Mouse (Mus musculus) bone marrow macrophage, adult 2 months (primary cell): ENCODE results near the gene Pfdn2. TPM values are rescaled to one million over a fixed set of nuclear protein-coding genes. Genes with fewer than 3 reads are reported as not detected.

Source experiments
- H3K27ac ChIP-seq: 2 replicates; pipeline ENCODE4 v1.5.1; 2012; ENCODE audit warnings: low read depth, low read length; ENCODE audit not compliant: insufficient read depth
- H3K4me1 ChIP-seq: 2 replicates; pipeline ENCODE4 v1.6.1; 2012; ENCODE audit warnings: low read length; ENCODE audit not compliant: control insufficient read depth, insufficient read depth
- H3K4me3 ChIP-seq: 2 replicates; pipeline ENCODE4 v1.5.1; 2012; ENCODE audit warnings: mild to moderate bottlenecking, low read length, moderate library complexity; ENCODE audit not compliant: insufficient read depth
- CTCF ChIP-seq: IDR thresholded peaks from 2 replicates; pipeline ENCODE4 v1.5.1; 2012; ENCODE audit warnings: low read depth, mild to moderate bottlenecking, low read length, moderate library complexity
- POLR2A ChIP-seq: IDR thresholded peaks from 2 replicates; pipeline ENCODE4 v1.6.1; 2012; ENCODE audit warnings: mild to moderate bottlenecking, low read depth, low read length, borderline replicate concordance
- polyA plus RNA-seq: library from polyadenylated mRNA; stranded (reverse); fragments of >200 nt; gene quantifications from 2 replicates; pipeline ENCODE4 v1.2.4, GENCODE M21; 2012; ENCODE audit not compliant: missing spikeins, insufficient read depth, insufficient read length

The Pfdn2 gene
- polyA plus RNA-seq, 1 experiment: 64.4 TPM

GRCm38 (mm10) chr1:171401821-171402220 is 56.4 kb downstream of the Pfdn2 start:
- Histone ChIP-seq H3K4me1 (peaks cover 10% of the 10 kb centered on the region), H3K27ac (no peak overlapping the region), H3K4me3 (no peak overlapping the region)
- TF ChIP-seq POLR2A (no peak), CTCF (no peak)

GRCm38 (mm10) chr1:171402991-171403390 is 57.5 kb downstream of the Pfdn2 start:
- TF ChIP-seq CTCF (no peak), POLR2A (no peak)
- Histone ChIP-seq H3K4me3 (no peak overlapping the region), H3K27ac (no peak overlapping the region), H3K4me1 (peaks cover 5% of the 10 kb centered on the region)

GRCm38 (mm10) chr1:171407263-171407662 is 61.8 kb downstream of the Pfdn2 start:
- no peak for TF ChIP-seq CTCF
- TF ChIP-seq POLR2A: no peak
- H3K4me1 ChIP-seq: peaks cover 17% of the 10 kb centered on the region
- no peak overlapping the region for H3K4me3 ChIP-seq
- H3K27ac ChIP-seq: no peak overlapping the region

Other genes starting within 250 kb of the Pfdn2 start
- 4.5 and 5.7 TPM in 2 replicates for gene Cfap126, start 231.8 kb upstream of the Pfdn2 start, polyA plus RNA-seq
- gene Sdhc, start 195.1 kb upstream of the Pfdn2 start, polyA plus RNA-seq: 205 and 226 TPM in 2 replicates
- 2.0 TPM in 1 of 2 replicates, not detected in the other for gene Mpz, start 195.0 kb upstream of the Pfdn2 start, polyA plus RNA-seq
- gene Pcp4l1, start 149.4 kb upstream of the Pfdn2 start, polyA plus RNA-seq: 120 and 145 TPM in 2 replicates
- gene Nr1i3, start 131.7 kb upstream of the Pfdn2 start, polyA plus RNA-seq: not detected in 2 replicates
- gene Tomm40l, start 123.2 kb upstream of the Pfdn2 start, polyA plus RNA-seq: 25.8 and 27.3 TPM in 2 replicates
- not detected in 2 replicates for gene Apoa2, start 120.6 kb upstream of the Pfdn2 start, polyA plus RNA-seq
- gene Fcer1g, start 111.3 kb upstream of the Pfdn2 start, polyA plus RNA-seq: 3,398 and 3,733 TPM in 2 replicates
- gene Adamts4, start 95.2 kb upstream of the Pfdn2 start, polyA plus RNA-seq: 0.21 TPM in 1 of 2 replicates, not detected in the other
- gene Ndufs2, start 94.3 kb upstream of the Pfdn2 start, polyA plus RNA-seq: 122 and 131 TPM in 2 replicates
- gene B4galt3, start 75.3 kb upstream of the Pfdn2 start, polyA plus RNA-seq: 40.4 and 46.1 TPM in 2 replicates
- gene Ppox, start 64.5 kb upstream of the Pfdn2 start, polyA plus RNA-seq: 28.1 and 38.1 TPM in 2 replicates
- gene Usp21, start 57.7 kb upstream of the Pfdn2 start, polyA plus RNA-seq: 45.1 and 53.8 TPM in 2 replicates
- 97.2 and 100 TPM in 2 replicates for gene Ufc1, start 50.6 kb upstream of the Pfdn2 start, polyA plus RNA-seq
- 34.3 and 43.5 TPM in 2 replicates for gene Dedd, start 16.5 kb upstream of the Pfdn2 start, polyA plus RNA-seq
- 31.9 and 34.7 TPM in 2 replicates for gene Nit1, start within 50 bp of the Pfdn2 start, polyA plus RNA-seq
- not detected in 2 replicates for gene Klhdc9, start 15.1 kb downstream of the Pfdn2 start, polyA plus RNA-seq
- 9.7 and 11.5 TPM in 2 replicates for gene Nectin4, start 24.4 kb downstream of the Pfdn2 start, polyA plus RNA-seq
- 178 and 182 TPM in 2 replicates for gene Arhgap30, start 43.3 kb downstream of the Pfdn2 start, polyA plus RNA-seq
- 94.4 and 98.8 TPM in 2 replicates for gene Usf1, start 65.6 kb downstream of the Pfdn2 start, polyA plus RNA-seq
- gene Tstd1, start 73.2 kb downstream of the Pfdn2 start, polyA plus RNA-seq: 7.7 and 16.7 TPM in 2 replicates
- gene F11r, start 91.9 kb downstream of the Pfdn2 start, polyA plus RNA-seq: 5.9 and 6.6 TPM in 2 replicates
- gene Alyref2, start 157.8 kb downstream of the Pfdn2 start, polyA plus RNA-seq: 6.2 and 11.1 TPM in 2 replicates
- not detected in 2 replicates for gene Itln1, start 189.6 kb downstream of the Pfdn2 start, polyA plus RNA-seq
- gene Cd244a, start 213.5 kb downstream of the Pfdn2 start, polyA plus RNA-seq: 1.3 and 2.4 TPM in 2 replicates